Mouse (Mus musculus) bone marrow macrophage, adult 2 months (primary cell): ENCODE data around the gene Il25.

Experiments used
- CTCF ChIP-seq: IDR thresholded peaks from 2 replicates; pipeline ENCODE4 v1.5.1; 2012; ENCODE audit warnings: low read depth, mild to moderate bottlenecking, low read length, moderate library complexity
- POLR2A ChIP-seq: IDR thresholded peaks from 2 replicates; pipeline ENCODE4 v1.6.1; 2012; ENCODE audit warnings: mild to moderate bottlenecking, low read depth, low read length, borderline replicate concordance

DNA sequence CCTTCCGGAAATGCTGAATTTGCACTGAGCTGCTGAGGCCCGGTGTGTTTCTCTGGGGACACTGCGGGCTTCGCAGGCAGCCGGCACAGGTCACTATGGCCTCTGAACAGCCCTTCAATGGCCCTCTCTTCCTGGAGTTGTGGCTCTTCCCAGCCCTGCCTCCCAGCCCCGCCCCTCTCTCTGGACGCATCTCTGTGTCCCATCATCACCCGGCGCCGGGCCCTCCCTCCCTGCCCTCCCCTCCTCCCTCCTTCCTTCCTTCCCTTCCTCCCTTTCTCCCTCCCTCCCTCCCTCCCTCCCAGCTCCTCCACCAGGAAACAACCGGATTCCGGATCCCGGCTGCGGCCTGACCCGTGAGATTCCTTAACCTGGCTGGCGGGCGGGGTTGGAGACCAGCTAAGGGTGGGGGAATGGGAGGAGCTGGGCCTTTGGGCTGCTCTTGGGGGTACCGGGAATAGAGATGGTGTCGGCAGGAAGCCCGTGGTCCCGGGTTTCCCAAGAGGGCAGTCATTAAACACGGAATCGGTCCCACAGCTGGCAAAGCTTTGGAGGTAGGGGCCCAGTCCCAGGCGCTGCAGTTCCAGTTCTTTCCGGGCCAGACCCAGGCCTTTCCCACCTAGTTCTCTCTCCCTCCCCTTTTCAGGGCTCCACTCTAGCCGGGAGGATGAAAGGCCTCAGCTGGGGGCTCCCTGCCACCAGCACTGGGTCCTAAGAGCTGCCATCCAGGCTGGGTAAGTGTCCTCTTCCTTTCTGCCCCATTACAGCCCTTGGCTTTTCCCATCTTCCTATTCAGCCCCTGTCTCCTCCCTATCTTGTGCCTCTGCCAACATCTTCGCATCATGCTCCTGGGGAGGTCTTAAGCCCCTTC, 49.1 kb upstream of the Il25 start, which contains the start of the genes Bcl2l2 and Gm20521:
- TF ChIP-seq CTCF (no peak), POLR2A (peak; percentile 93)
